Mouse (Mus musculus) heart, embryonic 14.5 days (tissue): ENCODE results near the gene Tle2. TPM values are rescaled to one million over a fixed set of nuclear protein-coding genes. Genes with fewer than 3 reads are reported as not detected.
A peak's percentile ranks its signal among the peaks of the same experiment; 100 is the strongest.

Experiments
- ATAC-seq: fragments of 200-750 bp; cut with Nextera tagmentation; 2 replicates; pipeline ENCODE4 v1.8.0; 2017; ENCODE audit warnings: low read depth, moderate TSS enrichment; ENCODE audit not compliant: insufficient number of reproducible peaks, insufficient read depth, low FRiP score
- H3K27ac ChIP-seq, 2 experiments: fragments of 200-500 bp in 1 of 2; fragments of 300-500 bp in 1 of 2; sonication (generic) in 1 of 2; replicated peaks in 1 of 2; 2 replicates each; pipeline ENCODE4 v1.5.1; 2012 to 2014; ENCODE audit warnings: low read depth in 2 of 2, low read length in 2 of 2, control low read depth in 1 of 2, mild to moderate bottlenecking in 1 of 2, mixed read lengths in 1 of 2; ENCODE audit not compliant: control insufficient read depth in 1 of 2, insufficient read depth in 1 of 2
- H3K27me3 ChIP-seq: fragments of 300-500 bp; sonication (generic); 2 replicates; pipeline ENCODE4 v1.6.1; 2014; ENCODE audit warnings: mild to moderate bottlenecking, low read length, control low read depth; ENCODE audit not compliant: control insufficient read depth, insufficient read depth
- H3K36me3 ChIP-seq: fragments of 300-500 bp; sonication (generic); 2 replicates; pipeline ENCODE4 v1.6.1; 2014; ENCODE audit warnings: mild to moderate bottlenecking, control low read depth, low read length, mixed read lengths; ENCODE audit not compliant: control insufficient read depth, insufficient read depth
- H3K4me1 ChIP-seq, 2 experiments: fragments of 200-500 bp in 1 of 2; fragments of 300-500 bp in 1 of 2; sonication (generic) in 1 of 2; 2 replicates each; pipeline ENCODE4 v1.6.1; 2012 to 2014; ENCODE audit warnings: low read length in 2 of 2, control low read depth in 1 of 2, mixed read lengths in 1 of 2; ENCODE audit not compliant: control insufficient read depth in 2 of 2, insufficient read depth in 2 of 2
- H3K4me2 ChIP-seq: fragments of 300-500 bp; sonication (generic); 2 replicates; pipeline ENCODE4 v1.6.1; 2014; ENCODE audit warnings: mild to moderate bottlenecking, low read length
- H3K4me3 ChIP-seq, 2 experiments: fragments of 200-500 bp in 1 of 2; fragments of 300-500 bp in 1 of 2; sonication (generic) in 1 of 2; 2 replicates each; pipeline ENCODE4 v1.5.1; 2012 to 2014; ENCODE audit warnings: low read length in 2 of 2, mild to moderate bottlenecking in 2 of 2, control low read depth in 1 of 2, low read depth in 1 of 2, moderate library complexity in 1 of 2; ENCODE audit not compliant: control insufficient read depth in 1 of 2, insufficient read depth in 1 of 2
- H3K9ac ChIP-seq: fragments of 300-500 bp; sonication (generic); 2 replicates; pipeline ENCODE4 v1.6.1; 2014; ENCODE audit warnings: mild to moderate bottlenecking, low read length
- H3K9me3 ChIP-seq: fragments of 300-500 bp; sonication (generic); 2 replicates; pipeline ENCODE4 v1.6.1; 2016; ENCODE audit warnings: low read length, control low read depth; ENCODE audit not compliant: control insufficient read depth
- WGBS: fragments of 180-500 bp; shearing (Covaris S2); extraction: QIAGEN DNeasy Blood & Tissue Kit; methylation state at CpG from one replicate; pipeline ENCODE4 v1.1.7; 2014; 5-methylcytosine and 5-hydroxymethylcytosine counted together
- polyA plus RNA-seq: library from polyadenylated mRNA; unstranded; fragments of >200 nt; fragmentation: Nextera tagmentation; extraction: Ambion mirVana; gene quantifications from 2 replicates; pipeline ENCODE4 v1.2.1, GENCODE M21; 2014

Gene Tle2
- polyA plus RNA-seq, 1 experiment from 2014 or later, result 21.6 TPM

DNA sequence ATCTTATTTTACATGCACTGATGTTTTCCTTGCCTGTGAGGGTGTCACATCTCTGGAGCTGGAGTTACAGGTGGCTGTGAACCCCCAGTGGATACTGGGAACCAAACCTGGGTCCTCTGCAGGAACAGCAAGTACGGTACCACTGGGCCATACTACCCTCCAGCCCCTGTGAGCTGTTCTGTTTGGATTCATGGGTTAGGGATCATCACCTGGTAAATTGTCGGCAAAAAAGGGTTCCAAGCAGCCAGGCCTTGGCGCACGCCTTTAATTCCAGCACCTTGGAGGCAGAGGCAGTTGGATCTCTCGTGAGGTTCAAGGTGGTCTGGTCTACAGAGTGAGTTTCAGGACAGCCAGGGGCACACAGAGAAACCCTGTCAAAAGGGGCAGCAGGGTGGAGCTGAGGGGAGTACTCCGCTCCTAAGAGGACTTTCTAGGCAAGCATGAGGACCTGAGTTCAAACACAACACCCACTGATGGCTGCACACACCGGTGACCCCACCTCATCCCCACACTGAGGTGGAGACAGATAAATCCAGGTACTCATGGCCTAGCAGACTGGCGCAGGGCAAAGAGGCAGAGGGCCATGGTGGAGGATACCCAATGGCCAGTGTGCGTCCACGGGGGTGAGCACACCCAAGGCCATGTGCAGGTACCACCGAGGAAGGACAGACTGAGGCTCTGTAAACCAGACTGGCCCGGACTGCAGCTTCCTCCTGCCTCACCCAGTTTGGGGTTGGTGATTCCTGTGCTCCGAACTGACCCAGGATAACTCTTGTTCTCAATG lies 27.4 kb upstream of the Tle2 start:
- WGBS, result 88% methylated on average over 13 of the region's 13 CpGs
- Histone ChIP-seq H3K27ac (no peak overlapping the region), H3K9me3 (no peaks in the 10 kb centered on the region), H3K4me3 (no peak overlapping the region), H3K36me3 (no peaks in the 10 kb centered on the region), H3K27me3 (no peaks in the 10 kb centered on the region), H3K9ac (peak overlapping the region; percentile 40; the same call in 1 of the 2 replicates), H3K4me1 (peaks cover 18 to 27% of the 10 kb centered on the region in 2 experiments), H3K4me2 (no peak overlapping the region)
- no peak for ATAC-seq

DNA sequence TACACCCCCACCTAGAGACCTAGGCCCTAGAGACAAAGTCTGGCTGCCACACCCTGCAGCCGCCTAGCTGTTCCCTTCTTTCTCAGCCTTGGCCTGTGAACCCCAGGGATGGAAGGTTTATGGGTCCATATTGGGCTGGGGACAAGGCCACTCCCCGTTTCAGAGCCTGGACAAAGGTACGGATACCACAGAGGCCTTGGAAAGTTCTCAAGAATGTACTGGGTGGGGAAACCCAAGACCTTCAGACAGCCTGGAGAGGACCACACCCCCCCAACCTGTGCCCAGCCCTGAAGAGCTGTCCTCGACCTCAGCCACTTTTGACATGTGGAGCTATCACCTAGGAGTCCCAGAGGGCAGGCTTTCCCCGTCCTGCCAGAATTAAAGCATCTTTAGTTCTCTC lies 25.4 kb upstream of the Tle2 start:
- Histone ChIP-seq H3K27ac (no peak overlapping the region), H3K9ac (no peak overlapping the region), H3K36me3 (no peaks in the 10 kb centered on the region), H3K4me3 (no peak overlapping the region), H3K9me3 (no peaks in the 10 kb centered on the region), H3K27me3 (no peaks in the 10 kb centered on the region), H3K4me1 (peaks cover 4 to 8% of the 10 kb centered on the region in 2 experiments), H3K4me2 (no peak overlapping the region)
- ATAC-seq, result no peak
- WGBS, result 70% methylated on average over 5 of the region's 5 CpGs

DNA sequence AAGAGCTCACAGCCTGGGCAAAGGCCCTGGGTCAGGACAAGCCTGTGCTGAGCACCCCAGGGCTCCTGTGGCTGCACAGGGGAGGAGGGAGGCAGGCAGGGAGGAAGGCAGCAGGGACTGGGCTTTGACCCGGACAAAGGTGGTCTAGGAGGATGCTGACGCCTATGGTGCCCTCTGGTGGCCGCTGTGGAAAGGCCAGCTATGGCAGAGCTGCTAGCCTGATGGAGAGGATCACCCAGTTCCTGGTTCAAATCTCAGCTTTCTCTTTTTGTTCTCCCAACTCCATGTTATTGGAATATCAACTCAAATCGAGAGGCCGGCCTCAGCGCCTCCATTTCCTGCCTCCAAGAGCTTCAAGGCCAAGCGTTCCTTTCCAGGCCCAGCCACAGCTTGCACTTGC lies 24.1 kb upstream of the Tle2 start:
- no peaks in the 10 kb centered on the region for H3K27me3 ChIP-seq
- no peaks in the 10 kb centered on the region for H3K36me3 ChIP-seq
- no peak overlapping the region for H3K4me2 ChIP-seq
- H3K9me3 ChIP-seq, result no peaks in the 10 kb centered on the region
- H3K4me3 ChIP-seq, result no peak overlapping the region
- peaks cover 2 to 3% of the 10 kb centered on the region in 2 experiments; a peak in 1 of 4 replicates for H3K4me1 ChIP-seq
- H3K9ac ChIP-seq, result no peak overlapping the region
- no peak for ATAC-seq
- WGBS, result 10% methylated on average over 7 of the region's 7 CpGs
- no peak overlapping the region for H3K27ac ChIP-seq

DNA sequence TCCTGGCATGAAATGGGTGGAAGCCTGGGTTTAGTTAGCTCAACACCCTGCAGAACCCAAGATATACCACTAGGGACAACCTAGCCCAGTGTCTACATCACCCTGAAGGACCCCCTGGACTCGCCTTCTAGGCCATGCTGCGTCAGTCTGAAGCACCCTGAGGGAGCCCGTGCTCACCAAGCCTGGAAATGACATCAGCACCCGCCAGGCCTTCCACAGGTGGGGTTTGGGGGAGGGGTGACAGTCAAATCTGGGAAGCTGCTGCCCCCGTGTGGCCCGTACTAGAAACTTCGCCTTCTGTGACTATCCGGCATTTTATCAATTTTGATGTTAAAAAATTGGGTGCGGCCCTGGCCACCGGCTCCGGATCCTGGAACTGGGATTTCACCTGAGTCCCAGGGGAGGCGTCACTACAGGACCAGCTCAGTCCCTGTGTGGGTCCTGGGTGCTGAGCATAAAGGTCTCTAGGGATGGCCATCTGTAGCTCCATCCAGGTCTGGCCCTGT lies 22.7 kb upstream of the Tle2 start:
- Histone ChIP-seq H3K4me3 (no peak overlapping the region), H3K9me3 (no peaks in the 10 kb centered on the region), H3K4me1 (peaks cover 0 to 2% of the 10 kb centered on the region in 2 experiments; a peak in 1 of 4 replicates), H3K4me2 (no peak overlapping the region), H3K36me3 (no peaks in the 10 kb centered on the region), H3K27me3 (no peaks in the 10 kb centered on the region), H3K27ac (peak overlapping the region in 1 of 2 experiments; percentile 51; a peak in 1 of 4 replicates), H3K9ac (peak overlapping the region; percentile 12; the same call in 1 of the 2 replicates)
- WGBS, result 6% methylated on average over 12 of the region's 12 CpGs
- peak; percentile 88 for ATAC-seq

DNA sequence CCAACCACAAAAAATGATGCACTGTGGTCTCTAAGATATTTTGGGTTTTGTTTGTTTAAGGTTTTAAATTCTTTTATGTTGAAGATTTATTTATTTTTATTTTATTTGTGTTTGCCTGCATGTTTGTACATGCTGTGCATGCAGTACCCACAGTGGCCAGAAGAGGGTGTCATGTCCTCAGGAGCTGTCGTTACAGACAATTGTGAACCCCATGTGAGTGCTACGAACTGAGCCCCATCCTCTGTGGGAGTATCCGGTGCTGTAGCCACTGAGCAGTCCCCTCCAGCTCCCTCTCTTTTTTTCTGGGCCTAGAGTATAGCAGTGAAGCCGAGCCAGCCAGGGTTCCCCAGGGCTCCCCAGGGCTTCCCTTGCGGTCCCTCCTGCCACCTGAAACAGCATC lies 21.1 kb upstream of the Tle2 start:
- no peak for ATAC-seq
- Histone ChIP-seq H3K4me2 (no peak overlapping the region), H3K36me3 (no peaks in the 10 kb centered on the region), H3K4me3 (no peak overlapping the region), H3K27ac (no peak overlapping the region), H3K9me3 (no peaks in the 10 kb centered on the region), H3K9ac (no peak overlapping the region), H3K27me3 (no peaks in the 10 kb centered on the region), H3K4me1 (peaks cover 0 to 2% of the 10 kb centered on the region in 2 experiments; a peak in 1 of 4 replicates)
- 86% methylated on average over 5 of the region's 5 CpGs for WGBS

DNA sequence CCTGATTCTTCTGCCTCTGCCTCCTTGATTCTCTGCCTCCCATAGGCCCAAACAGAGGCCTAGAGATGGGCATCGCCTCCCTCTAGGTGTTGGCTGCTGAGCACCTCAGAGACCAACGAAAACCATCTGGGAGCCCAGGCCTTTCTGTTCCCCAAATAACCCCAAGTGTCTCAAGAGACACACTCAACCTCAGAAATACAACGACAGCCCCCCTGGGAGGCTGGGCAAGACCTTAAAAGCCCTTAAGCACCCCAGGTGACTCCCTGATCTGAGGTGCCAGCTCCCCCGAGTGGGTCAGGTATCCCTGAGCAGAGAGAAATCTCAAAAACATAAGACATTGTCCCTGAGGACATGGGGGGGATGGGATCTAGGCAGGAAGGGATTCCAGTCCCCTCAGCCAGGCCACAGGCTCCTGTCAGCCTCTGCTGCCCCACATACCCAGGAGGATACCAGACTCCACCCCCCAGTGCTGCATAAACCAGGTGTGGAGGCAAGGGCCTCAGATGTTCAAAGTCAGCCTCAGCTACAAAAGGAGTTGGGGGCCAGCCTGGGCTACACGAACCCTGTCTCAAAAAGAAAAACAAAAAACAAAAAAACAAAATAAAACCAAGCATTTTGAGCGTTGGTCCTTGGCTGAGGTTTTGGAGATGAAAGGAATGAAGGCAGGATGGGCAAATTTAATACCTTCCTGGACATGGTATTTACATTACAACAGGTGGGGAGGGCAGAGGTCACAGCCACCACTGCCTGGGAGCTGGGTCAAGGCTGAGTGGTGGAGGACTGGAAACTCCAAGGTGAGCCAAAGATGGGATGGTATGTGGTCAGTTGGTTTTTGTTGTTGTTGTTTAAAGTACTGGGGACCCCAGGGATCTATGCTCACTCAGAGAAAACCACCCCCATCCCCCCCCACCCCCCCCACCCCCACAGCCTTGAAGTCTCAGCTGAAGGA lies 20.3 kb upstream of the Tle2 start:
- Histone ChIP-seq H3K4me3 (no peak overlapping the region), H3K27ac (no peak overlapping the region), H3K27me3 (no peaks in the 10 kb centered on the region), H3K4me2 (no peak overlapping the region), H3K36me3 (no peaks in the 10 kb centered on the region), H3K4me1 (peaks cover 0 to 2% of the 10 kb centered on the region in 2 experiments; a peak in 1 of 4 replicates), H3K9me3 (no peaks in the 10 kb centered on the region), H3K9ac (no peak overlapping the region)
- WGBS, result 78% methylated on average over 6 of the region's 6 CpGs
- ATAC-seq, result no peak

DNA sequence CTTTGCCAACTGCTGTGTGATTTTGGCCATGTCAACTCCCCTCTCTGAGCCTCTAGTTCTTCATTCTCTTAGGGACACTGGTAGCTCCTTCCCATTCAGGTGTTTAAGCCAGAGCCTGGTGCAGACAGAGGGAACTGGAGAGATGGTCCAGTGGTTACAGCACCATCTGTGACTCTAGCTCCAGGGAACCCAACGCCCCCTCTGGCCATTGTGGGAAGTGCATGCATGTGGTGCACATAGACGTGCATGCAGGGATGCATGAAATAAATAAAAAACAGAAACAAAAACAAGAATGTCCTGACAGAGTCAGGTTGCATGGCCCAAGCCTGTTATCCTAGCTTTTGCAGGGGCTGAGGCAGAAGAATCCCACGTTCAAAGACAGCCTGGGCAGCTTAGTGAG lies 18.1 kb upstream of the Tle2 start:
- Histone ChIP-seq H3K27ac (no peak overlapping the region), H3K4me2 (no peak overlapping the region), H3K9me3 (no peaks in the 10 kb centered on the region), H3K36me3 (peaks cover 2% of the 10 kb centered on the region), H3K9ac (no peak overlapping the region), H3K4me1 (peaks cover 3 to 7% of the 10 kb centered on the region in 2 experiments; a peak in 3 of 4 replicates), H3K4me3 (no peak overlapping the region), H3K27me3 (no peaks in the 10 kb centered on the region)
- WGBS, result 70% methylated on average over 3 of the region's 3 CpGs
- ATAC-seq, result no peak
